Mouse (Mus musculus): ENCODE measurements at regions not wholly inside any gene's neighbourhood (a gene's known extent, or its start where the extent isn't known, plus 50 kb on each side); places are given as distances from the start of the nearest gene placed in this dataset.

DNA sequence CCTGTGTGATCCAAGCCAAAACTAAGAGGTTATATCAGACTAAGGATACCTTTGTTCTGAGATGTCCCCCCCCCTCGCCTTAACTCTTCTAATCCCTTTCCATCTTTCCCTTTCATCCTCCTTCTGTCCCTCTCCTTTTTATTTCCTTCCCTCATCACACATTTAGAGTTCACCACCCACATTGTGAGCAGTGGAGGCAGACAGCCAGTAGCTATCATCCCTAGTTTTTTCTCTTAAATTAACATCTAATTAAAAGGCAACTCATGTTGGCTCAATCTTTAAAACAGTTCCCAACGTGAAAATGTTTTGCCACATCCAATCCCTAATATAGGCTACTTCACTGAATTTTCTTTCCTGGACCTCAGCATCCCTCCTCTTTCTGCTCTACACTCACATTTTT, 138.0 kb downstream of the Cst10 start:
- no peak overlapping the region for H3K27ac ChIP-seq (ENCODE audit: control insufficient read depth, low read depth, low read length)
- H3K36me3 ChIP-seq (ENCODE audit: control insufficient read depth in 1 of 2, insufficient read depth in 2 of 2, low read length in 2 of 2), result no peaks in the 10 kb centered on the region
- H3K4me1 ChIP-seq (ENCODE audit: control insufficient read depth in 1 of 2, insufficient read depth in 2 of 2, low read length in 2 of 2), result no peaks in the 10 kb centered on the region
- no peaks in the 10 kb centered on the region for H3K79me2 ChIP-seq (ENCODE audit: control insufficient read depth, insufficient read depth, low read length, poor library complexity)
- TF ChIP-seq ZKSCAN1 (IDR thresholded peaks at IDR 0.05; ENCODE audit: low read depth, low read length) (no peak), GATA1 (IDR thresholded peaks at IDR 0.05; ENCODE audit: low read depth, low read length) (no peak), NRF1 (IDR thresholded peaks at IDR 0.05; ENCODE audit: insufficient read depth, low read depth, low read length, poor library complexity, severe bottlenecking) (no peak), UBTF (IDR thresholded peaks at IDR 0.05; ENCODE audit: borderline replicate concordance, insufficient read depth, low read depth, low read length) (no peak), ZMIZ1 (IDR thresholded peaks at IDR 0.05; ENCODE audit: low read depth, low read length) (no peak), CTCF (IDR thresholded peaks at IDR 0.05 in 2 of 3, conservative IDR thresholded peaks at IDR 0.05 in 1 of 3; ENCODE audit: control insufficient read depth in 1 of 3, insufficient read depth in 1 of 3, low read depth in 2 of 3, low read length in 3 of 3, poor library complexity in 1 of 3, severe bottlenecking in 1 of 3) (no peak), RCOR1 (IDR thresholded peaks at IDR 0.05; ENCODE audit: low read depth, low read length) (no peak), ELF1 (IDR thresholded peaks at IDR 0.05; ENCODE audit: low read depth, low read length) (no peak), USF1 (IDR thresholded peaks at IDR 0.05; ENCODE audit: low read depth, low read length) (no peak), RAD21 (IDR thresholded peaks at IDR 0.05; ENCODE audit: low read depth, low read length) (no peak), SIN3A (IDR thresholded peaks at IDR 0.05; ENCODE audit: low read length) (no peak), JUND (IDR thresholded peaks at IDR 0.05; ENCODE audit: low read depth, low read length) (no peak)
- H3K27me3 ChIP-seq (ENCODE audit: control insufficient read depth in 1 of 2, insufficient read depth in 2 of 2, low read length in 2 of 2), result no peaks in the 10 kb centered on the region
- no peaks in the 10 kb centered on the region for H3K9me3 ChIP-seq (replicated peaks; ENCODE audit: insufficient read depth, low read length)
- no peak overlapping the region for H3K4me3 ChIP-seq (ENCODE audit: control insufficient read depth in 1 of 2, insufficient read depth in 1 of 2, low read depth in 2 of 2, low read length in 2 of 2)
- no peak for DNase-seq (ENCODE audit: low read depth, low spot score)
- no peak overlapping the region for H3K9ac ChIP-seq (ENCODE audit: control insufficient read depth, low read depth, low read length, poor library complexity, severe bottlenecking)

DNA sequence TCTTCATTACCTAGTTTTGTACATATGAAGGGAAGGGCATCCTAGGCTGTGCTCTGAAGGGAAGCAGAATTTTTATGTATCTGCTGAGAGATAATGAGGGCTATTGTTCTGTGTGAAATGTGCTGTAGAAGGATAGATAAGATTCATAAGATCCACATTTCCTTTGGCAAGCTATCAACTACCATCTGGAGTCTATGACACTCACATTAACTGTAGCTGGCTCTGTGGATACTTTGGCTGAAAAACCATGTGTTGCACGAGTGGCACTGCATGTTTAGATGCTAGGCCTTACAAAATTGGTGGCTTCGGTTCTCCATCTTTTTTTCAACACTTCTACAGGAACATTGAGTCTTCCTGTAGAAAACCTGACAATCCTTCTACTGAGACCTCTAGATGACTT, 140.9 kb downstream of the Cst10 start:
- H3K4me3 ChIP-seq (ENCODE audit: control insufficient read depth in 1 of 2, insufficient read depth in 1 of 2, low read depth in 2 of 2, low read length in 2 of 2), result no peak overlapping the region
- H3K36me3 ChIP-seq (ENCODE audit: control insufficient read depth in 1 of 2, insufficient read depth in 2 of 2, low read length in 2 of 2), result no peaks in the 10 kb centered on the region
- H3K27me3 ChIP-seq (ENCODE audit: control insufficient read depth in 1 of 2, insufficient read depth in 2 of 2, low read length in 2 of 2), result no peaks in the 10 kb centered on the region
- TF ChIP-seq MAX (IDR thresholded peaks at IDR 0.05; ENCODE audit: low read length) (no peak), USF1 (IDR thresholded peaks at IDR 0.05; ENCODE audit: low read depth, low read length) (no peak), NELFE (IDR thresholded peaks at IDR 0.05; ENCODE audit: low read depth, low read length) (no peak), CHD1 (IDR thresholded peaks at IDR 0.05; ENCODE audit: low read depth, low read length) (no peak), POLR2AphosphoS2 (IDR thresholded peaks at IDR 0.05; ENCODE audit: low read length) (no peak), EP300 (IDR thresholded peaks at IDR 0.05; ENCODE audit: low read depth in 1 of 2, low read length in 2 of 2) (no peak), USF2 (IDR thresholded peaks at IDR 0.05; ENCODE audit: borderline replicate concordance in 1 of 2, insufficient read depth in 1 of 2, low read depth in 1 of 2, low read length in 2 of 2) (no peak), GATA1 (IDR thresholded peaks at IDR 0.05; ENCODE audit: low read depth, low read length) (no peak), ETS1 (IDR thresholded peaks at IDR 0.05; ENCODE audit: low read depth, low read length) (no peak), TBP (IDR thresholded peaks at IDR 0.05; ENCODE audit: low read depth, low read length) (no peak), POLR2AphosphoS5 (IDR thresholded peaks at IDR 0.05; ENCODE audit: borderline replicate concordance, low read depth, low read length) (no peak), SMC3 (IDR thresholded peaks at IDR 0.05; ENCODE audit: low read depth, low read length) (no peak), MAFK (IDR thresholded peaks at IDR 0.05; ENCODE audit: borderline replicate concordance, low read depth, low read length) (no peak), KAT2A (conservative IDR thresholded peaks at IDR 0.05; ENCODE audit: low read depth, low read length) (no peak), ZC3H11A (IDR thresholded peaks at IDR 0.05; ENCODE audit: low read depth, low read length) (no peak), RCOR1 (IDR thresholded peaks at IDR 0.05; ENCODE audit: low read depth, low read length) (no peak), HCFC1 (IDR thresholded peaks at IDR 0.05; ENCODE audit: low read depth, low read length) (no peak)
- DNase-seq (ENCODE audit: low read depth, low spot score), result no peak
- no peaks in the 10 kb centered on the region for H3K9me3 ChIP-seq (replicated peaks; ENCODE audit: insufficient read depth, low read length)
- no peak overlapping the region for H3K9ac ChIP-seq (ENCODE audit: control insufficient read depth, low read depth, low read length, poor library complexity, severe bottlenecking)
- no peaks in the 10 kb centered on the region for H3K4me1 ChIP-seq (ENCODE audit: control insufficient read depth in 1 of 2, insufficient read depth in 2 of 2, low read length in 2 of 2)
- no peak overlapping the region for H3K27ac ChIP-seq (ENCODE audit: control insufficient read depth, low read depth, low read length)
- H3K79me2 ChIP-seq (ENCODE audit: control insufficient read depth, insufficient read depth, low read length, poor library complexity), result no peaks in the 10 kb centered on the region

Measured in MEL (cell line).